Mouse (Mus musculus): Measurements from ENCODE around the gene Safb. TPM values are rescaled to one million over a fixed set of nuclear protein-coding genes. Genes with fewer than 3 reads are reported as not detected.

Gene Safb
- polyA plus RNA-seq (2015; fragmentation: Nextera tagmentation; extraction: Ambion mirVana) = 79.3 and 86.2 TPM in 2 replicates

GRCm38 (mm10) chr17:56584257-56585130, at the start of gene Safb, which contains the start of gene Safb2:
Gene Safb (plus strand): TSS chr17:56584825.
Gene Safb2 (minus strand): TSS chr17:56584585.
- peaks cover 43% of the 10 kb centered on the region for H3K36me3 ChIP-seq

DNA sequence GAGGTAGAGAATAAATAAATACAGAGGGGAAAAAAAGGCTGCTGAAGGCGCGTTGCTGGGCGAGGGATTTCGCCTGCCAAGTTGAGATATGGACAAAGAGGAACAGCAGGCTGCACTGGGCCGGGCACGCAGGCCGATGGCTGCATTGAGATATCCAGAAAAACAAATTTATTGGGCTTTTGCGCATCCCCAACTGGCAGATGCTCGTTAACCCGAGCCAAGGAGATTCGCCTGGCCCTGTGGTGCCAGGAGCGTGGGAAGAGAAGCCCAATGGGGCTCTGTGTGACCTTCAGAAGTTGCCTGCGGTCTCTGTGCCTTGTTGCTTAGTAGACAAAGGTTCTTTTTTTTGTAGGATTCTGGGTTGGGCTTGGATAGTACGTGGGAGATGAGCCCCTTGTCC, 48.4 kb upstream of the Safb start:
- no peak for ATAC-seq
- Histone ChIP-seq H3K4me2 (replicated peaks) (no peak overlapping the region), H3K4me1 (replicated peaks) (no peaks in the 10 kb centered on the region), H3K9ac (no peak overlapping the region), H3K36me3 (no peaks in the 10 kb centered on the region), H3K27me3 (replicated peaks) (no peaks in the 10 kb centered on the region), H3K27ac (no peak overlapping the region), H3K9me3 (no peaks in the 10 kb centered on the region), H3K4me3 (replicated peaks) (no peak overlapping the region)
- 59% methylated on average over 14 of the region's 14 CpGs for WGBS

More at GRCm38 (mm10) chr17:56584257-56585130, at the start of gene Safb, which contains the start of gene Safb2:
- peak within 1 kb of the TSS; percentile 79 for H3K4me2 ChIP-seq (replicated peaks)
- peak within 1 kb of the TSS; percentile 97 for H3K27ac ChIP-seq
- WGBS = under 1% methylated on average over 97 of the region's 101 CpGs
- H3K9ac ChIP-seq = peak within 1 kb of the TSS; percentile 89
- H3K4me1 ChIP-seq (replicated peaks) = peaks cover 43% of the 10 kb centered on the region
- H3K9me3 ChIP-seq = no peaks in the 10 kb centered on the region
- ATAC-seq = peak; percentile 96
- no peaks in the 10 kb centered on the region for H3K27me3 ChIP-seq (replicated peaks)
- peak within 1 kb of the TSS; percentile 87 for H3K4me3 ChIP-seq (replicated peaks)

DNA sequence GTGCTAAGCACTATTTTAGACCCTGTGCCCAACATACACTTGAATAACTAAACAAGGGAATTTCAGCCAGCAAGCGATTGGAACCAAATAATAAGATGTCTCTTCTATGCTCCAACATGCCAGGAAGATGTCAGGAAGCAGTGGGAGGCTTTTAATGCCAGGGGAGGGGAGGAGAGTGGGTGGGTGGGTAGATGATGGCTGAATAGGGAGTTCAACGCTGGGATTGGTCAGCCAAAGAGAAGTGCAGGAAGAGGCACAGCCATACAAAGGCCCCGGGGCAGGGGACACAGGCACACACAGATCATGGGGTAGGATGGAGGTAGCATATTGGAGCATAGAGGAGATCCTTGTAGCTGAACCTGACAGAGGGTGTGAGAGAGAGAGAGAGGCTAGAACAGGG, 47.8 kb upstream of the Safb start:
- Histone ChIP-seq H3K36me3 (no peaks in the 10 kb centered on the region), H3K4me3 (replicated peaks) (no peak overlapping the region), H3K9ac (no peak overlapping the region), H3K27me3 (replicated peaks) (no peaks in the 10 kb centered on the region), H3K4me2 (replicated peaks) (no peak overlapping the region), H3K27ac (no peak overlapping the region), H3K9me3 (no peaks in the 10 kb centered on the region), H3K4me1 (replicated peaks) (no peaks in the 10 kb centered on the region)
- no peak for ATAC-seq
- 80% methylated on average over 3 of the region's 3 CpGs for WGBS

DNA sequence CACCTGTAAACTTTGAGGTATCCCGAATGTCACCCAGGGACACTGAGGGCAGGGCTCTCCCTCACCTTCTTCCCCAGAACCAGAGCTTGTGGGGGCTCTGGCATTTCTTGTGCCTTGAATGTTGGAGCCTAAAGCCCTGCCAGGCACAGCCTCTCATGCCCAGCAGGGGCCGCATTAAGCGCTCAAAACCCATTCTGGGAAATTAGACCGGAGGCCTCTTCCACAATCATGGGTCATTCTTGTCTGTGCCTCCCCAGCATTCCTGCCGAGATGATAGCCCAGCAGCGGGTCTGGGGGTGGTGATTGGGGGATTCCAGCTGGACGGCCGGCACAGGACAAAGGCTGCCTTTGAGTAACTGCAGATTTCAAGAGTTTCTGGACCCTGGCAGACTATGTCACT, 46.7 kb upstream of the Safb start:
- H3K27ac ChIP-seq = no peak overlapping the region
- no peaks in the 10 kb centered on the region for H3K36me3 ChIP-seq
- no peaks in the 10 kb centered on the region for H3K4me1 ChIP-seq (replicated peaks)
- H3K4me3 ChIP-seq (replicated peaks) = no peak overlapping the region
- H3K9me3 ChIP-seq = no peaks in the 10 kb centered on the region
- no peak for ATAC-seq
- H3K4me2 ChIP-seq (replicated peaks) = no peak overlapping the region
- WGBS = 48% methylated on average over 8 of the region's 8 CpGs
- H3K27me3 ChIP-seq (replicated peaks) = no peaks in the 10 kb centered on the region
- H3K9ac ChIP-seq = no peak overlapping the region

DNA sequence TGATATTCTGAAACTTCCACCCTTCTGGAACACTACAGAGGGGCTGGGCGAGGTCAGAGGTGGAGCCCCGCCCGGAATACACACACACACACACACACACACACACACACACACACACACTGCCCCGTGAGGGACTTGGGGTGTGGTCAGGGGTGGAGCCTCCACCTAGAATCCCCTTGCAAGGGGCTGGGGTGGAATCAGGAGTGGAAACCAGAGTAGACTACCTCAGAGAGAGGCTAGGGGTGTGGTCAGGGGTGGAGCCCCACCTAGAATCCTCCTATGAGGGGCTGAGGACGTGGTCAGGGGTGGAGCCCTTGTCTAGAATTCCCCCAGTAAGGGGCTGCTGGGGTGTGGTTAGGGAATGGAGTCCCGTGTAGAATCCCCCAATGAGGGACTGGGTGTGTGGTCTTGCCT, 44.1 kb upstream of the Safb start:
- Histone ChIP-seq H3K4me3 (replicated peaks) (no peak overlapping the region), H3K9me3 (no peaks in the 10 kb centered on the region), H3K36me3 (no peaks in the 10 kb centered on the region), H3K27me3 (replicated peaks) (no peaks in the 10 kb centered on the region), H3K4me2 (replicated peaks) (no peak overlapping the region), H3K9ac (no peak overlapping the region), H3K27ac (no peak overlapping the region), H3K4me1 (replicated peaks) (no peaks in the 10 kb centered on the region)
- WGBS = 33% methylated on average over 6 of the region's 6 CpGs
- ATAC-seq = peak; percentile 68; the same call in 1 of the 2 replicates

- Histone ChIP-seq H3K4me2 (replicated peaks) (no peak overlapping the region), H3K4me3 (replicated peaks) (no peak overlapping the region), H3K4me1 (replicated peaks) (no peaks in the 10 kb centered on the region), H3K36me3 (no peaks in the 10 kb centered on the region), H3K9me3 (no peaks in the 10 kb centered on the region), H3K27ac (no peak overlapping the region), H3K27me3 (replicated peaks) (no peaks in the 10 kb centered on the region), H3K9ac (no peak overlapping the region)
- ATAC-seq = no peak
- WGBS = 56% methylated on average over 8 of the region's 8 CpGs
These were observed 41.9 kb upstream of the Safb start for GRCm38 (mm10) chr17:56542736-56543135.

DNA sequence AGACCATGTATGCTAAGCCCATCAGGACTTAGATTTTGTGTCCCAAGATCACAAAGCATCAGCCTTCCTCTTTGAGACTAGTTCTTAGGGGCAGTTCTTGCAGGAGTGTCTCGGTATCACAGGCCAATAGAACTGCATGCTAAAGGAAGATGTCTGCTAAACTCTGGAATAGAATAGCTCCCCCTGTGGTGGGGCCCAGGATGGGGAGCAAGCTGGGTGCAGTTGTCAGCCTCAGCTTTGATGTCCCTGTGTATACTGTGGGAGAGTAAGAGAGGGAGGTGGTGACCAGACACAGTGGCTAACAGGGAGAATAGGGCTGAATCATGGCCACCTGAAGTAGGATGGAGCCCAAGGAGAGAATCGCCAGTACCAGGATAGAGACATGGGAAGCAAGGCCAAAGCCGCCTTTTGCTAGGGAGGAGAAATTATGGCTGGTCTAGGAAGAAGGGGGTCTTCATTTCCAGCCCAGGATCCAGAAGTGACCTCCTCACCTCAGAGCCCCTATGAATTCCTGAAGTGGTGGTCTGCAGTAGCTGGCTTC, 40.9 kb upstream of the Safb start:
- no peak overlapping the region for H3K9ac ChIP-seq
- no peak overlapping the region for H3K27ac ChIP-seq
- H3K9me3 ChIP-seq = no peaks in the 10 kb centered on the region
- H3K36me3 ChIP-seq = no peaks in the 10 kb centered on the region
- 85% methylated on average over 3 of the region's 3 CpGs for WGBS
- no peak for ATAC-seq
- no peak overlapping the region for H3K4me3 ChIP-seq (replicated peaks)
- H3K4me1 ChIP-seq (replicated peaks) = no peaks in the 10 kb centered on the region
- no peak overlapping the region for H3K4me2 ChIP-seq (replicated peaks)
- no peaks in the 10 kb centered on the region for H3K27me3 ChIP-seq (replicated peaks)

GRCm38 (mm10) chr17:56544699-56545387, 39.8 kb upstream of the Safb start:
- no peaks in the 10 kb centered on the region for H3K36me3 ChIP-seq
- no peak for ATAC-seq
- H3K4me1 ChIP-seq (replicated peaks) = no peaks in the 10 kb centered on the region
- H3K27me3 ChIP-seq (replicated peaks) = no peaks in the 10 kb centered on the region
- 77% methylated on average over 7 of the region's 7 CpGs for WGBS
- no peaks in the 10 kb centered on the region for H3K9me3 ChIP-seq
- H3K9ac ChIP-seq = no peak overlapping the region
- no peak overlapping the region for H3K4me3 ChIP-seq (replicated peaks)
- no peak overlapping the region for H3K4me2 ChIP-seq (replicated peaks)
- H3K27ac ChIP-seq = no peak overlapping the region

GRCm38 (mm10) chr17:56545945-56546344, 38.7 kb upstream of the Safb start:
- Histone ChIP-seq H3K27ac (no peak overlapping the region), H3K4me3 (replicated peaks) (no peak overlapping the region), H3K9me3 (no peaks in the 10 kb centered on the region), H3K36me3 (no peaks in the 10 kb centered on the region), H3K9ac (no peak overlapping the region), H3K4me1 (replicated peaks) (no peaks in the 10 kb centered on the region), H3K27me3 (replicated peaks) (no peaks in the 10 kb centered on the region), H3K4me2 (replicated peaks) (no peak overlapping the region)
- 70% methylated on average over 1 of the region's 1 CpGs for WGBS
- ATAC-seq = no peak

- H3K9me3 ChIP-seq = no peaks in the 10 kb centered on the region
- WGBS = 82% methylated on average over 5 of the region's 5 CpGs
- no peaks in the 10 kb centered on the region for H3K36me3 ChIP-seq
- H3K4me1 ChIP-seq (replicated peaks) = no peaks in the 10 kb centered on the region
- no peak overlapping the region for H3K4me2 ChIP-seq (replicated peaks)
- no peak for ATAC-seq
- H3K9ac ChIP-seq = no peak overlapping the region
- H3K4me3 ChIP-seq (replicated peaks) = no peak overlapping the region
- no peaks in the 10 kb centered on the region for H3K27me3 ChIP-seq (replicated peaks)
- no peak overlapping the region for H3K27ac ChIP-seq
These were observed 38.0 kb upstream of the Safb start for GRCm38 (mm10) chr17:56546576-56546975.

DNA sequence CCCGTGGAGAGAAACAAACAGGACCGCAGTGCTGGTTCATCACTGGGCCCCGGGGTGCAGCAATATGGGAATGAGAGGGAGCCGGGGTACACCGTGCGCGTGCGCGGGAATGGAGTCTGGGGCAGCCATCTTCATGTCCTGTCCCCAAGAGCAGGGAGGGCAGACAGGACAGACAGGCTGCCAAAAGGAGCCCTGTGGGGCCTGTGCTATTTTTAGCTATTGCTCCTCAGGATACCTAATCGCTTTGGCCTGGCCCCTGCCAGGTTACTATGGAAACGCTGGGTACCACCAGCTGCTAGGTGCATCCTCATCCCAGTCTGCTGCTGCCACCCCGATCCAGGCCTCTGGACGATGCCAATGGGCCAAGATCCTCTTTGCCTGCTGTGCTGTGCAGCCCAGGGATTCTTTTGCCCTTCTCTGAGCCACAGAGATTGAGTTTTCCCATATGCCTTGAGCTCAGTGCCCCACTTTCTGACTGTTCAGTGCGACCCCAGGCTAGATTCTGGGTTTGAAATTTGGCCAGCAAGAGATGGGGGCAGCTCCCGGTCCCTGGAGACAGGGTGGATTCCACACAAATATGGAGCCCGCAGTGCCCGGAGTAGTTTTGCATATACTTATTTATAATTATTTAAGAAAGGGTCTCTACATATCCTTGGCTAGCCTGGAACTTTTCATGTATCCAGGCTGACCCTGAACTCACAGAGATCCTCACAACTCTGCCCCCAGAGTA, 37.3 kb upstream of the Safb start:
- H3K4me3 ChIP-seq (replicated peaks) = no peak overlapping the region
- ATAC-seq = no peak
- H3K27ac ChIP-seq = no peak overlapping the region
- no peak overlapping the region for H3K9ac ChIP-seq
- no peaks in the 10 kb centered on the region for H3K27me3 ChIP-seq (replicated peaks)
- no peak overlapping the region for H3K4me2 ChIP-seq (replicated peaks)
- no peaks in the 10 kb centered on the region for H3K36me3 ChIP-seq
- 75% methylated on average over 17 of the region's 17 CpGs for WGBS
- H3K9me3 ChIP-seq = no peaks in the 10 kb centered on the region
- H3K4me1 ChIP-seq (replicated peaks) = no peaks in the 10 kb centered on the region
